20 mouse cellular contexts compared by ENCODE assay signal in the genomic region with DNA sequence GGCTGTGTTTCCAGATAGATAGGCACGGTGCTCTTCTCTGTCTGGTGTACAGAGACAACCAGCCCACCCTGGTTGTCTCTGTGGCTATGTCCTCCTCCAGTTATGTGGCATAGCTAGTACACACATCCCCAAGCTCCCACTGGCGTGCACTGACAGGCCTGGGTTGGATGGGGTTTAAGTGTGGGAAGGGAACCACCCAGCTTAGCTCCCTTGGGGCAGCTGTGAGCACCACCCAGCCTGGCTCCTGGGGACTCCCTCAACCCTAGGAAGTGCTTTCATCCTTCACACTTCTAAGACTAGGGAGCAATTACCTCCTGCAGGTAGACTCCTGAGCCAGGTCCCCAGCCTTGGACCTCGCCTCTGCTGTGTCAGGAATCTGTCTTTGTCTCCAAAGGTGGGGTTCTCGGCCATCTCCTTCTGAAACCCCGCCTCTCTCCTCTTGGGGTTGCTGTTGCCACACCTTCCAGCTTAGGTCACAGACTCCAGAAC. TPM values are rescaled to one million over a fixed set of nuclear protein-coding genes. Genes with fewer than 3 reads are reported as not detected.
"Had no signal": no experiment of that assay in that cellular context is flagged by ENCODE, and none has a peak within 500 bp of the region (broad histone marks: within the 10 kb centered on the region; RNA-seq: fewer than 3 reads in every experiment).

TSS of gene A630095N17Rik (minus strand) at position 439 of the 489 bp plus-strand sequence.

- H3K4me3 ChIP-seq: limb, embryonic 12.5 days; lung, embryonic 15.5 days; midbrain, embryonic 13.5 days; neural tube, embryonic 15.5 days had no signal

- H3K9ac ChIP-seq: limb, embryonic 12.5 days; lung, embryonic 15.5 days; midbrain, embryonic 13.5 days; neural tube, embryonic 15.5 days had no signal

- H3K36me3 ChIP-seq: limb, embryonic 12.5 days; lung, embryonic 15.5 days; midbrain, embryonic 13.5 days; neural tube, embryonic 15.5 days had no signal

- DNase-seq: kidney, adult 11 months; kidney, adult 9 months; kidney, postnatal 36 days; layer of hippocampus, adult 9-11 months; layer of hippocampus, postnatal 36 days; lung, postnatal 14 days; right cerebral cortex, adult 18-20 months; right cerebral cortex, postnatal 25 days had no signal

- H3K27ac ChIP-seq: kidney, postnatal 0 days; limb, embryonic 12.5 days; lung, embryonic 15.5 days; macrophage; midbrain, embryonic 13.5 days; neural tube, embryonic 15.5 days had no signal

- H3K9me3 ChIP-seq: limb, embryonic 12.5 days; lung, embryonic 15.5 days; midbrain, embryonic 13.5 days; neural tube, embryonic 15.5 days had no signal

- H3K27me3 ChIP-seq: limb, embryonic 12.5 days; lung, embryonic 15.5 days had no signal

- ATAC-seq: midbrain, embryonic 13.5 days had no signal

- H3K4me2 ChIP-seq: limb, embryonic 12.5 days; lung, embryonic 15.5 days; midbrain, embryonic 13.5 days; neural tube, embryonic 15.5 days had no signal

RNA-seq across cellular contexts. Expression of gene A630095N17Rik, which starts in this region (rescaled TPM):
- polyA plus RNA-seq: intestine, embryonic 14.5 days; limb, embryonic 12.5 days; liver, embryonic 16.5 days; lung, embryonic 15.5 days; macrophage; midbrain, embryonic 13.5 days; midbrain, postnatal 0 days; neural tube, embryonic 11.5 days; neural tube, embryonic 15.5 days; small intestine, adult 2 months; urinary bladder, adult 2 months had no signal
